Mouse (Mus musculus) ES-Bruce4 (cell line): ENCODE data around the gene Lgr4. TPM values are rescaled to one million over a fixed set of nuclear protein-coding genes. Genes with fewer than 3 reads are reported as not detected.

Experiments
- H3K27ac ChIP-seq: 2 replicates; pipeline ENCODE4 v1.5.1; 2012; ENCODE audit warnings: low read length, inconsistent platforms; ENCODE audit not compliant: insufficient read depth
- H3K27me3 ChIP-seq: 2 replicates; pipeline ENCODE4 v1.6.1; 2012; ENCODE audit warnings: mild to moderate bottlenecking, low read length, inconsistent platforms; ENCODE audit not compliant: control insufficient read depth, poor library complexity, insufficient read depth, severe bottlenecking
- H3K36me3 ChIP-seq: 2 replicates; pipeline ENCODE4 v1.6.1; 2012; ENCODE audit warnings: inconsistent platforms, mild to moderate bottlenecking, low read length, moderate library complexity; ENCODE audit not compliant: control insufficient read depth, poor library complexity, insufficient read depth, severe bottlenecking
- H3K4me1 ChIP-seq: one replicate; pipeline ENCODE4 v1.8.1; 2011; ENCODE audit warnings: low read length; ENCODE audit not compliant: control insufficient read depth, insufficient read depth
- H3K4me3 ChIP-seq: 2 replicates; pipeline ENCODE4 v1.5.1; 2011; ENCODE audit warnings: low read depth, mild to moderate bottlenecking, low read length
- H3K9ac ChIP-seq: 2 replicates; pipeline ENCODE4 v1.6.1; 2012; ENCODE audit warnings: low read depth, mild to moderate bottlenecking, inconsistent platforms; ENCODE audit not compliant: poor library complexity, severe bottlenecking
- H3K9me3 ChIP-seq: replicated peaks from 2 replicates; pipeline ENCODE4 v1.6.1; 2012; ENCODE audit warnings: mild to moderate bottlenecking, low read length, inconsistent platforms; ENCODE audit not compliant: control insufficient read depth, poor library complexity, insufficient read depth, severe bottlenecking
- CTCF ChIP-seq: IDR thresholded peaks from one replicate; pipeline ENCODE4 v1.8.1; 2011; ENCODE audit warnings: low read depth, low read length
- EP300 ChIP-seq: IDR thresholded peaks from 2 replicates; pipeline ENCODE4 v1.6.1; 2011; ENCODE audit warnings: low read depth, low read length; ENCODE audit not compliant: insufficient read depth
- POLR2A ChIP-seq: IDR thresholded peaks from one replicate; pipeline ENCODE4 v1.8.1; 2011; ENCODE audit warnings: low read length; ENCODE audit not compliant: insufficient read depth
- polyA plus RNA-seq: library from polyadenylated mRNA; stranded (reverse); fragments of >200 nt; gene quantifications from 2 replicates; pipeline ENCODE4 v1.2.4, GENCODE M21; 2011; ENCODE audit warnings: low read depth; ENCODE audit not compliant: missing spikeins, insufficient read depth, insufficient read length

Gene Lgr4
- polyA plus RNA-seq, 1 experiment, result 64.2 TPM

GRCm38 (mm10) chr2:110036665-110037064, 119.2 kb downstream of the Lgr4 start:
- H3K4me3 ChIP-seq, result no peak overlapping the region
- peaks cover 5% of the 10 kb centered on the region for H3K36me3 ChIP-seq
- H3K4me1 ChIP-seq, result no peaks in the 10 kb centered on the region
- H3K9ac ChIP-seq, result no peak overlapping the region
- no peaks in the 10 kb centered on the region for H3K9me3 ChIP-seq
- no peak for TF ChIP-seq CTCF
- no peak for TF ChIP-seq EP300
- TF ChIP-seq POLR2A, result no peak
- H3K27me3 ChIP-seq, result no peaks in the 10 kb centered on the region
- no peak overlapping the region for H3K27ac ChIP-seq

- no peaks in the 10 kb centered on the region for H3K27me3 ChIP-seq
- no peak overlapping the region for H3K9ac ChIP-seq
- no peaks in the 10 kb centered on the region for H3K9me3 ChIP-seq
- no peak for TF ChIP-seq POLR2A
- TF ChIP-seq EP300, result no peak
- TF ChIP-seq CTCF, result no peak
- H3K27ac ChIP-seq, result no peak overlapping the region
- peaks cover 5% of the 10 kb centered on the region for H3K36me3 ChIP-seq
- no peaks in the 10 kb centered on the region for H3K4me1 ChIP-seq
- H3K4me3 ChIP-seq, result no peak overlapping the region
Observed at GRCm38 (mm10) chr2:110037221-110037620, 119.8 kb downstream of the Lgr4 start.

GRCm38 (mm10) chr2:110038341-110038740, 120.9 kb downstream of the Lgr4 start:
- Histone ChIP-seq H3K9me3 (no peaks in the 10 kb centered on the region), H3K27ac (no peak overlapping the region), H3K9ac (no peak overlapping the region), H3K4me1 (no peaks in the 10 kb centered on the region), H3K4me3 (no peak overlapping the region), H3K36me3 (peaks cover 5% of the 10 kb centered on the region), H3K27me3 (no peaks in the 10 kb centered on the region)
- TF ChIP-seq CTCF (no peak), POLR2A (no peak), EP300 (no peak)

GRCm38 (mm10) chr2:110042861-110043760, 125.7 kb downstream of the Lgr4 start:
- Histone ChIP-seq H3K36me3 (no peaks in the 10 kb centered on the region), H3K9ac (no peak overlapping the region), H3K27me3 (no peaks in the 10 kb centered on the region), H3K27ac (no peak overlapping the region), H3K4me1 (no peaks in the 10 kb centered on the region), H3K4me3 (no peak overlapping the region), H3K9me3 (no peaks in the 10 kb centered on the region)
- TF ChIP-seq POLR2A (no peak), EP300 (no peak)

- Histone ChIP-seq H3K9ac (no peak overlapping the region), H3K4me3 (no peak overlapping the region), H3K9me3 (no peaks in the 10 kb centered on the region), H3K27me3 (no peaks in the 10 kb centered on the region), H3K4me1 (no peaks in the 10 kb centered on the region), H3K36me3 (no peaks in the 10 kb centered on the region), H3K27ac (no peak overlapping the region)
- TF ChIP-seq EP300, result no peak
- TF ChIP-seq CTCF, result no peak
- TF ChIP-seq POLR2A, result no peak
Observed at GRCm38 (mm10) chr2:110058424-110058823, 141.0 kb downstream of the Lgr4 start.

- H3K27me3 ChIP-seq, result no peaks in the 10 kb centered on the region
- H3K4me3 ChIP-seq, result no peak overlapping the region
- H3K4me1 ChIP-seq, result no peaks in the 10 kb centered on the region
- no peak overlapping the region for H3K9ac ChIP-seq
- no peak overlapping the region for H3K27ac ChIP-seq
- H3K9me3 ChIP-seq, result no peaks in the 10 kb centered on the region
- TF ChIP-seq CTCF (no peak), EP300 (no peak), POLR2A (no peak)
- H3K36me3 ChIP-seq, result no peaks in the 10 kb centered on the region
Observed at GRCm38 (mm10) chr2:110063131-110063530, 145.7 kb downstream of the Lgr4 start.

Other genes starting within 250 kb of the Lgr4 start
- 1.2 and 1.5 TPM in 2 replicates for gene Bdnf, start 242.9 kb upstream of the Lgr4 start, polyA plus RNA-seq
- gene Lin7c, start 26.8 kb upstream of the Lgr4 start, polyA plus RNA-seq, result 131 and 139 TPM in 2 replicates
- 40.9 and 45.9 TPM in 2 replicates for gene Ccdc34, start 100.2 kb downstream of the Lgr4 start, polyA plus RNA-seq